Mouse (Mus musculus): ENCODE measurements around the gene Ankrd23. TPM values are rescaled to one million over a fixed set of nuclear protein-coding genes. Genes with fewer than 3 reads are reported as not detected.

Ankrd23 gene
- polyA plus RNA-seq, 1 experiment from 2014 or later, result 18.9 TPM

DNA sequence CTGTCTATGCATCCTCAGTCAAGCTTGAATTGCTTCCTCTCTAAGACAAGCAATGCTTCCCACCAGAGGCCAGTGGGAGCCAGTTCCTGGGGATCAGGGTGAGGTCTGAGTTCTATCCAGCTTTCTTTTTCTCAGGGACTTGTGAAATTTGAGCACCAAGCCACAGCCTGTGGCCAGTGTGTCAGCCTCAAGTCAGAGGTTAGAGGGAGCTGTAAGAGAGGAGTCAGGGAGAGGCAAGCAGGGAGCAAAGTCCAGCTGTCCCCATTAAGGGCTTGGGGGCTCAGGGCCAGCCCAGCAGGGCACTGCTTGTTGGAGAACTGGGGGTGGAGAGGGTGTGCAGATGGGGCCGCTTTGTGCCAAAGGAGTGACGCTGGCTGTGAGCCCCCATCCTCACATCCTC, 26.5 kb upstream of the Ankrd23 start:
- H3K36me3 ChIP-seq (ENCODE audit: control insufficient read depth, insufficient read depth, low read length), result no peaks in the 10 kb centered on the region
- no peak overlapping the region for H3K27ac ChIP-seq (replicated peaks in 1 of 2; ENCODE audit: control insufficient read depth in 1 of 2, insufficient read depth in 1 of 2, low read depth in 2 of 2, low read length in 2 of 2)
- H3K27me3 ChIP-seq (ENCODE audit: control insufficient read depth, insufficient read depth, low read length), result no peaks in the 10 kb centered on the region
- H3K9ac ChIP-seq (ENCODE audit: low read length), result no peak overlapping the region
- no peak overlapping the region for H3K4me3 ChIP-seq (ENCODE audit: control insufficient read depth in 1 of 2, insufficient read depth in 1 of 2, low read depth in 1 of 2, low read length in 2 of 2)
- peaks cover 39 to 48% of the 10 kb centered on the region in 2 experiments for H3K4me1 ChIP-seq (ENCODE audit: control insufficient read depth in 2 of 2, insufficient read depth in 2 of 2, low read length in 2 of 2)
- H3K4me2 ChIP-seq (ENCODE audit: low read length), result no peak overlapping the region
- WGBS, result 69% methylated on average over 2 of the region's 2 CpGs
- H3K9me3 ChIP-seq (ENCODE audit: control insufficient read depth, low read length), result no peaks in the 10 kb centered on the region
- no peak for ATAC-seq (ENCODE audit: insufficient number of reproducible peaks, insufficient read depth, low FRiP score, low read depth)

DNA sequence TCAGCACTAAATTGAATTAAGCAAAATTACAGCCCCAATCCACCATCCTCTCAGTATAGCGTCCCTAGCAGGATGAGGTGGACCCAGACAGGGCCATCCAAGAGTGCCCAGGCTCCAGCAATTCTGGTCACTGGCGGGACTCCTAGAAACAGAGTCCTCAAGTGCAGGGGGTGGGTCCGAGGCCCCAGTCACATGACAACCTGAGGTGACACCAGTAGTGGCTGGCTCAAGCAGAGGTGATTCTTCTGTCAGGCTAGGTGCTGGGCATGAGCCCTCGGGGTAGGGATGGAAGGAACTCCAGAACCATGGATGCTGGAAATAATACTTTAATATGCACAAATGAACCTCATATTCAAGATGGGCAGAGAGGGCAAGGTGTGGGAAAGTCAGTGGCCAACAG, 25.7 kb upstream of the Ankrd23 start:
- no peaks in the 10 kb centered on the region for H3K9me3 ChIP-seq (ENCODE audit: control insufficient read depth, low read length)
- H3K4me1 ChIP-seq (ENCODE audit: control insufficient read depth in 2 of 2, insufficient read depth in 2 of 2, low read length in 2 of 2), result peaks cover 35 to 45% of the 10 kb centered on the region in 2 experiments
- ATAC-seq (ENCODE audit: insufficient number of reproducible peaks, insufficient read depth, low FRiP score, low read depth), result no peak
- H3K36me3 ChIP-seq (ENCODE audit: control insufficient read depth, insufficient read depth, low read length), result no peaks in the 10 kb centered on the region
- no peak overlapping the region for H3K27ac ChIP-seq (replicated peaks in 1 of 2; ENCODE audit: control insufficient read depth in 1 of 2, insufficient read depth in 1 of 2, low read depth in 2 of 2, low read length in 2 of 2)
- H3K9ac ChIP-seq (ENCODE audit: low read length), result no peak overlapping the region
- H3K4me3 ChIP-seq (ENCODE audit: control insufficient read depth in 1 of 2, insufficient read depth in 1 of 2, low read depth in 1 of 2, low read length in 2 of 2), result no peak overlapping the region
- WGBS, result 48% methylated on average over 4 of the region's 4 CpGs
- H3K27me3 ChIP-seq (ENCODE audit: control insufficient read depth, insufficient read depth, low read length), result no peaks in the 10 kb centered on the region
- no peak overlapping the region for H3K4me2 ChIP-seq (ENCODE audit: low read length)

DNA sequence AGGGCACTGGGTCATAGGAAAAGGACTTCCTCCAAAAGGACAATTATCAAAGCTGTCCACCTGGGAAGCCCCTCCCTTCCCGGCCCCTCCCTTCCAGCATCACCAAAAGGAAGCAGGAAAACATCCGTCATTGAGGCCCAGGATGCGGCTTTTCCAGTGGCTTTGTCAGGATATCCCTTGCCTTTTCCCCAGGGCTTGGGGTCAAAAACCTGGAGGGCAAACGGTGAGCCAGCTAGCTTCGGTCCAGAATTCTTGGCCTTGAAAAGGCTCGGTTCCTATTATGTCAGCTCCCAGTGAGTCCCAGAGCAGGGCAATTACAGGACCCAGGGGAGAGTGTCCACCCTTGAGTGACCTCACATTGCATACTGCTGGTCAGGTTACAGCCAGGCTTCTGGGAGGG, 24.2 kb upstream of the Ankrd23 start:
- no peaks in the 10 kb centered on the region for H3K36me3 ChIP-seq (ENCODE audit: control insufficient read depth, insufficient read depth, low read length)
- H3K9me3 ChIP-seq (ENCODE audit: control insufficient read depth, low read length), result no peaks in the 10 kb centered on the region
- ATAC-seq (ENCODE audit: insufficient number of reproducible peaks, insufficient read depth, low FRiP score, low read depth), result no peak
- peaks cover 37 to 44% of the 10 kb centered on the region in 2 experiments for H3K4me1 ChIP-seq (ENCODE audit: control insufficient read depth in 2 of 2, insufficient read depth in 2 of 2, low read length in 2 of 2)
- WGBS, result 50% methylated on average over 6 of the region's 6 CpGs
- no peak overlapping the region for H3K4me2 ChIP-seq (ENCODE audit: low read length)
- no peaks in the 10 kb centered on the region for H3K27me3 ChIP-seq (ENCODE audit: control insufficient read depth, insufficient read depth, low read length)
- no peak overlapping the region for H3K4me3 ChIP-seq (ENCODE audit: control insufficient read depth in 1 of 2, insufficient read depth in 1 of 2, low read depth in 1 of 2, low read length in 2 of 2)
- no peak overlapping the region for H3K27ac ChIP-seq (replicated peaks in 1 of 2; ENCODE audit: control insufficient read depth in 1 of 2, insufficient read depth in 1 of 2, low read depth in 2 of 2, low read length in 2 of 2)
- H3K9ac ChIP-seq (ENCODE audit: low read length), result no peak overlapping the region

DNA sequence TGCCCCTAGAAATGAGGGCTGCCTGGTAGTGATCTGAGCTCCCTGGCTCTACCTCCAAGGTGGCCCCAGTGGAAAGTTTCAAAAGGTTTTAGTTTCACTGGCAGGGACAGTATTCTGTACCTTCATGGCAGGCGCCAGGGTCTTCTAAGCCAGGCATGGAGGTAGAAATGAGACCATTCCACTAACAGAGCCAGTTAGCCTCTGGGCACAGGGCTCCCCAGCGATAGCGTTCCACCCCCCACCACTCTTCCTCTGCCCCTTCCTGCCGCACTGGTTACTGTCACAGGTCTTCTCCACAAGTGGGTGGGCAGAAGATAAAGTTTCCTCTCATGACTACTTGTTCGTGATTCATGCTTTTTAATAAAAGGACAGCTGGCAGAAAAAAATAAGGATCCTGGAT, 23.2 kb upstream of the Ankrd23 start:
- Histone ChIP-seq H3K27ac (replicated peaks in 1 of 2; ENCODE audit: control insufficient read depth in 1 of 2, insufficient read depth in 1 of 2, low read depth in 2 of 2, low read length in 2 of 2) (peak overlapping the region in 1 of 2 experiments; percentile 38; a peak in 1 of 4 replicates), H3K4me2 (ENCODE audit: low read length) (0 out of 2 replicates have a peak overlapping the region, but pooled peaks have one; percentile 6)
- WGBS, result 53% methylated on average over 5 of the region's 5 CpGs

DNA sequence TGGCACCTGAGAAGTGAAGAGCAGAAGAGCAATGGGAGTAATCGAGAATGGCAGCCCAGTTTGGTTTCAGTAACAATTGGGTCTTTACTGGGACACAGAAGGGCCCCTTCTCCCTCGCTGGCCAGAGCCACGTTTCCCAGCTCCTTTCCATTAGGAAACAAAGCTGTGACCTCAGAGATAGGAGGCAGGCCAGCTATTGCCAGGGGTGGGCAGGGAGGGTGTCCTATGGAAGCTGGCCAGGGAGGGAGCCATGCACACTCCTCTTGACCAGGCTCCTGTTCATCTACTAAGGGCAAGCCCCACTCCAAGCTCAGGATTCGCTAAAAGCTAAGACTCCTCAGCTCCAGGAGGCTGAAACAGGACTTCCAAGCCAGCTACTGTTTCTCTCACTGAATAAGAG, 22.6 kb upstream of the Ankrd23 start:
- H3K27me3 ChIP-seq (ENCODE audit: control insufficient read depth, insufficient read depth, low read length), result no peaks in the 10 kb centered on the region
- H3K4me2 ChIP-seq (ENCODE audit: low read length), result peak overlapping the region; percentile 79
- peaks cover 13% of the 10 kb centered on the region for H3K36me3 ChIP-seq (ENCODE audit: control insufficient read depth, insufficient read depth, low read length)
- peaks cover 52% of the 10 kb centered on the region in 2 experiments for H3K4me1 ChIP-seq (ENCODE audit: control insufficient read depth in 2 of 2, insufficient read depth in 2 of 2, low read length in 2 of 2)
- peak overlapping the region; percentile 48 to 95; a peak in 2 of 4 replicates for H3K27ac ChIP-seq (replicated peaks in 1 of 2; ENCODE audit: control insufficient read depth in 1 of 2, insufficient read depth in 1 of 2, low read depth in 2 of 2, low read length in 2 of 2)
- no peaks in the 10 kb centered on the region for H3K9me3 ChIP-seq (ENCODE audit: control insufficient read depth, low read length)
- H3K4me3 ChIP-seq (ENCODE audit: control insufficient read depth in 1 of 2, insufficient read depth in 1 of 2, low read depth in 1 of 2, low read length in 2 of 2), result peak overlapping the region in 1 of 2 experiments; percentile 83; a peak in 1 of 4 replicates
- H3K9ac ChIP-seq (ENCODE audit: low read length), result peak overlapping the region; percentile 96
- WGBS, result 5% methylated on average over 4 of the region's 4 CpGs
- no peak for ATAC-seq (ENCODE audit: insufficient number of reproducible peaks, insufficient read depth, low FRiP score, low read depth)

More for the DNA sequence above, 23.2 kb upstream of the Ankrd23 start:
- Histone ChIP-seq H3K9ac (ENCODE audit: low read length) (peak overlapping the region; percentile 35; the same call in 1 of the 2 replicates), H3K9me3 (ENCODE audit: control insufficient read depth, low read length) (no peaks in the 10 kb centered on the region), H3K4me1 (ENCODE audit: control insufficient read depth in 2 of 2, insufficient read depth in 2 of 2, low read length in 2 of 2) (peaks cover 47 to 54% of the 10 kb centered on the region in 2 experiments), H3K4me3 (ENCODE audit: control insufficient read depth in 1 of 2, insufficient read depth in 1 of 2, low read depth in 1 of 2, low read length in 2 of 2) (no peak overlapping the region), H3K27me3 (ENCODE audit: control insufficient read depth, insufficient read depth, low read length) (no peaks in the 10 kb centered on the region), H3K36me3 (ENCODE audit: control insufficient read depth, insufficient read depth, low read length) (peaks cover 6% of the 10 kb centered on the region)
- no peak for ATAC-seq (ENCODE audit: insufficient number of reproducible peaks, insufficient read depth, low FRiP score, low read depth)

DNA sequence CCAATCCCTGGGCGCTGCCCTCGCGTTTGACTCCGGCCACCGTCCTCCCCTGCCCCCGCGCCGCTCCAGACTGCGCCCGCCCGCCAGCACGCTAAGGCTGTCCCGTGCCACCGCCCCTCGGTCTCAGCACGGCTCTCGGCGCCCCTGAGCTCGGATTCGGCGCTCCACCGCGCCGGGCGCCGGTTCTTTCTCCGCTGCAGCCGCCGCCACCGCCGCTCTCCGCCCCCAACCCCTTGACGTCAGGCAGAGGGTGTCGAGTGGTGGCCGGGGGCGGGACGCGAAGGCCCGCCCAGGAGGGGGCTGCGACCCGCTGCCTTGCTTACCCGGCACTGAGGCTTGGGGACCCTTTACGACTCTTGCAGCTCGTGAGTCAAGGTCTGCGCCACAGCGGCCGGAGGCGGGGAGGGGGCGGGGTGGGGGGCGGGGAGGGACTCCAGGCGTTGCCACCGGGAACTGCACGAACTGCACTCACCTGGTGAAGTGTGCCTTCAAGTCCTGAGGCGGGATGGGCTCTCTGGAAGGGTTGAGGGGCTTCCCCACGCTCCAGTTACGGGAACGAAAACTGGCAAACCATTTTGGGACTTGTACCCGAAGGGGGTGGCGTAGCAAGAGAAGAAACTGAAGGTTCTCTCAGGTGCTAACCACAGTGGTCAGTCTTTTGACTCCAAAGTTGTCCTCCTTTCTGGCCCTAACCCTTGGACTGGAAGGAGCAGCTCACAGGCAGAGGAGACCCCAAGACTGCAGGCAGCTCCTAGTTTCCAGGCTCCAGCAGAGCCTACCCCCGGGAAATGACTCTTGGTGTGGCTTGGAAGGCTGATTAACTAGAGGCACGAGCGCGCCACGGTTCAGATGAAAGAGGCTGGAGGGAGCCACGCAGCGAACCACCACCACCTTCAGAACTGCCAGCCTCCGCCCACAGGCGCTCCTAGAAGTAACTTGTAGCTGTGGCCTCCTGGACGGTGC, 21.6 kb upstream of the Ankrd23 start, which contains the start of gene Sema4c:
Sema4c (minus strand) TSS at position 319 of the 963 bp plus-strand sequence.
- H3K4me2 ChIP-seq (ENCODE audit: low read length), result peak within 1 kb of the TSS; percentile 79
- peak within 1 kb of the TSS; percentile 78 to 83 for H3K4me3 ChIP-seq (ENCODE audit: control insufficient read depth in 1 of 2, insufficient read depth in 1 of 2, low read depth in 1 of 2, low read length in 2 of 2)
- peak; percentile 41 for ATAC-seq (ENCODE audit: insufficient number of reproducible peaks, insufficient read depth, low FRiP score, low read depth)
- peak within 1 kb of the TSS; percentile 95 for H3K27ac ChIP-seq (replicated peaks in 1 of 2; ENCODE audit: control insufficient read depth in 1 of 2, insufficient read depth in 1 of 2, low read depth in 2 of 2, low read length in 2 of 2)
- no peaks in the 10 kb centered on the region for H3K9me3 ChIP-seq (ENCODE audit: control insufficient read depth, low read length)
- H3K27me3 ChIP-seq (ENCODE audit: control insufficient read depth, insufficient read depth, low read length), result no peaks in the 10 kb centered on the region
- 2% methylated on average over 66 of the region's 69 CpGs for WGBS
- peak within 1 kb of the TSS; percentile 96 for H3K9ac ChIP-seq (ENCODE audit: low read length)
- peaks cover 49 to 51% of the 10 kb centered on the region in 2 experiments for H3K4me1 ChIP-seq (ENCODE audit: control insufficient read depth in 2 of 2, insufficient read depth in 2 of 2, low read length in 2 of 2)
- peaks cover 22% of the 10 kb centered on the region for H3K36me3 ChIP-seq (ENCODE audit: control insufficient read depth, insufficient read depth, low read length)

DNA sequence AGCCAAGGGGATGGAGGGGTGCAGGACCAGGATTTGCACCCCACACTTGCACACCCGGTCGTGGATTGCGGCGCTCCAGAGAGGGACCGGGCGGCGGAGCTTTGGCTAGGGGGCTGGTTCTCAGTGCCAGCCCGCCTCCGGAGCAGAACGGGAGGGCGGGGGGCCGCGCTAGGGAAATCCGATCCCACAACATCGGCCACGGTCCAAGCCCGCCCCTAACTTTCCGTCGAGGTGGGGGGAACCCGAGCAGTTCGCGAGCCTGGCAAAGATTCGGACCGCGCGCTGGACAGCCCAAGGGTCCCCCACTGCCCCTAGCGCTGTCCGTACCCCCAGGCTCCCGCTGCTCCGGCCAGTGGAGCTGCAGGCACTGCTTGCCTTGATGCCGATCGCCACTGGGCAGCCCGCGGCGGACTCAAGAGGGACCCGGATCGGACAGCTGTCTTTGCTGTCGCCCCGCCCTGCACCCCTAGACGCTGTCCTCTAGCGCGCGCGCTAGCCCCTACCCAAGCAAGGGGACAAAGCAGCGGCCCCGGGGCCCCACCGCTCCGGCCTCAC, 20.9 kb upstream of the Ankrd23 start:
- H3K36me3 ChIP-seq (ENCODE audit: control insufficient read depth, insufficient read depth, low read length), result peaks cover 30% of the 10 kb centered on the region
- peak overlapping the region; percentile 96 for H3K9ac ChIP-seq (ENCODE audit: low read length)
- peaks cover 42 to 45% of the 10 kb centered on the region in 2 experiments for H3K4me1 ChIP-seq (ENCODE audit: control insufficient read depth in 2 of 2, insufficient read depth in 2 of 2, low read length in 2 of 2)
- WGBS, result under 1% methylated on average over 46 of the region's 48 CpGs
- H3K4me2 ChIP-seq (ENCODE audit: low read length), result peak overlapping the region; percentile 79
- H3K4me3 ChIP-seq (ENCODE audit: control insufficient read depth in 1 of 2, insufficient read depth in 1 of 2, low read depth in 1 of 2, low read length in 2 of 2), result peak overlapping the region; percentile 78 to 83
- H3K27me3 ChIP-seq (ENCODE audit: control insufficient read depth, insufficient read depth, low read length), result no peaks in the 10 kb centered on the region
- ATAC-seq (ENCODE audit: insufficient number of reproducible peaks, insufficient read depth, low FRiP score, low read depth), result peak; percentile 77
- no peaks in the 10 kb centered on the region for H3K9me3 ChIP-seq (ENCODE audit: control insufficient read depth, low read length)
- peak overlapping the region; percentile 95 for H3K27ac ChIP-seq (replicated peaks in 1 of 2; ENCODE audit: control insufficient read depth in 1 of 2, insufficient read depth in 1 of 2, low read depth in 2 of 2, low read length in 2 of 2)

Data from heart, embryonic 14.5 days (tissue).